Mouse (Mus musculus): ENCODE data around the gene Lsm14a.

Gene Lsm14a

GRCm38 (mm10) chr7:34309186-34309764 is 83.8 kb downstream of the Lsm14a start:
- no peak for DNase-seq

- no peak for DNase-seq
Measured at GRCm38 (mm10) chr7:34308586-34308985, 84.5 kb downstream of the Lsm14a start.

GRCm38 (mm10) chr7:34305454-34305853 is 87.7 kb downstream of the Lsm14a start:
- DNase-seq = peak; percentile 16 to 24

GRCm38 (mm10) chr7:34302651-34303050 is 90.5 kb downstream of the Lsm14a start:
- no peak for DNase-seq

GRCm38 (mm10) chr7:34301952-34302351 is 91.2 kb downstream of the Lsm14a start:
- no peak for DNase-seq

- no peak for DNase-seq
Measured at GRCm38 (mm10) chr7:34298818-34299217, 94.3 kb downstream of the Lsm14a start.

GRCm38 (mm10) chr7:34296124-34296523 is 97.0 kb downstream of the Lsm14a start:
- no peak for DNase-seq
